Mouse (Mus musculus): Measurements from ENCODE around the gene Afm.

The Afm gene

DNA sequence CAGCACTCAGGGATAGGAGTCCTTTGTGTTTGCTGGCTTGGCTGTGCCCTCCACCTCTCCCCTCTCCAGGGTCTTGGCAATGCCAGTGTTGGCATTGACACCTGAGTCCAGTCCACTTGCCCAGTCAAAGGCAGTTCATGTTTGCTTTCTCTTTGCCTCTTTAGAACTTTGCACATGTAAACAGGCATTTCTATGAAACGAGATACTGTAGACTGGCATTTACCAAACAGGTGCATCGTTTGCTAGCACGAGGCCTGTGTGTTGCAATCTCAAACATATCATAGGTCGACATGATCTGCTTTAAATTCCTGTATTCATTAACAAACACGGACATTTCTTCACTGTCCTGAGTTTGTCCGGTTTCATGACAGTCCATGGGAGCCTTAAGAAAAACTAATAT, 42.0 kb downstream of the Afm start, which contains the start of gene 5830473C10Rik:
Gene 5830473C10Rik, plus strand, starts transcription at position 365 of the 400 bp plus-strand sequence.
- no peak for DNase-seq

DNA sequence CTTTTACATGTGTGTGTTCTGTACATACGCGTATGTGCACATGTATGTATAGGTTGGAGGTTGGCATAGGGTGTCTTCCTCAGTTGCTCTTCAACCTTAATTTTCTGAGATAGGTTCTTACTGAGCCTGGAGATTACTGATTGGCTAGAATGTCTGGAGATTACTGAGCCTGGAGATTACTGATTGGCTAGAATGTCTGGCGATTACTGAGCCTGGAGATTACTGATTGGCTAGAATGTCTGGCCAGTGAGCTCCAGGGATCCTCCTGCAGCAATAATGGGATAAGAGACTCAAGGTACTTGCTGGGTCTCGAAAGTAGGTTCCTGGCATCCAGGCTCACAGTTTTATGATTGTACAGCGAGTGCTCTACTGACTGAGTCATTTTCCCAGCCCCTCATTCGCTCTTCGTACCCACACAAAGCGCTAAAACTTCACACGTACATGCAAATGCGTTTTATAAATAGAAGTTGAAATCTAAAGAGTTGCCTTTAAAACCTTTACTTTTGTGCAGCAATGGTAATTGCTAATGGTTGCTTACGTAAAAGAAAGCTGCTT, 43.1 kb downstream of the Afm start:
- DNase-seq: no peak

DNA sequence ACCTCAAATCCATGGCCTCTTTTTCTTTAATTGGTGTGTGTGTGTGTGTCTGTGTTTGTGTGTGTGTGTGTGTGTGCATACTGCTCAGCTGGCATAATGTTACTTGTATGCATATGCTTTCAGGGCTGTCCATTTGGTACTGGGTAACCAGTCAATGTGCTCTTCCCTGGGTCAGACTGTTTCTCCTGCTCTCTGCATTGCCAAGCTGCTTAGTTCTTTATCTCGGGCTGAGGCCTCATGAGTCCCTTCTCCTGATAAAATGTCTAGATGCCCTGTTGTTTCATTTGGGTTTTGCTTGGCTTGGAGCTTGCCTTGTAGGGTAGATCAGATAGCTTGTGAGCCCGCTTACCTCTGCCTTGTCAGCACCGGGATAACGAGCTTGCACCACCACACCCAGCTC, 44.1 kb downstream of the Afm start:
- no peak for DNase-seq

DNA sequence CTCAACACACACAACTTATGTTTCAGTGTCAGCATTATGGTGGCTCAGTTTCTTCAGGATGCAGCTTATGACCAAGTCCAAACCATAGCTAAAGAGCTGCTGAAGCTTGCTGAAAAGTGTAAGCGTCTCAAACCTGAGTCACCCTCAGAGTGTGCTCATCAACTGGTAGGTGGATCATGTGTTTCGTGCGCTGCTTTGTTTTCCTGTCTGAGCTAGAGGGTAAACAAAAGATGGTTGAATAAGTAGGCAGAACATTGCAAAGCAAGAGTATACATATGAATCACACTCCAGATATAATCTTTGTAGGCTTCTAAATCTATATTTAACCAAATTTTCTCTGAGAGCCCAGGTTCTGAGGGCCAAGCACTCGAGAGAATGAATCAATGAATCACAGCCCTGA, 45.4 kb downstream of the Afm start:
- DNase-seq: no peak

DNA sequence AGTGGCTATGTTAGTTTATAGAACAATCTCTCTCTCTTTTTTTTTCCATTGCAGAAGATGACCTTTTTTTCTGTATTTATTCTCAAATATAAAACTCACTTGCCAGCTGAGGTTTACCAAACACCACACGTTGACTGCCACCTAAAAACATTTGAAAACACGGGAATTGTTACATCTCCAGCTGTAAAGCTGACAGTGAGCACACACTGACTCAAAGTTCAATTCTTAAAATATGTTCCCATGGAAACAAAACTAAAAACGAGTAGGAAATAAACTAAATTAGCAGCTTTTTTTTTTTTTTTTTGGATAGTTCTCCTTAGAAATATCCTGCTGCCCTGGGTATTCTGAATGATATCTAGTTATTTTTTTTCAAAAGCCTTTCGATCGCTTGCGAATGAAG, 46.5 kb downstream of the Afm start:
- DNase-seq: no peak

DNA sequence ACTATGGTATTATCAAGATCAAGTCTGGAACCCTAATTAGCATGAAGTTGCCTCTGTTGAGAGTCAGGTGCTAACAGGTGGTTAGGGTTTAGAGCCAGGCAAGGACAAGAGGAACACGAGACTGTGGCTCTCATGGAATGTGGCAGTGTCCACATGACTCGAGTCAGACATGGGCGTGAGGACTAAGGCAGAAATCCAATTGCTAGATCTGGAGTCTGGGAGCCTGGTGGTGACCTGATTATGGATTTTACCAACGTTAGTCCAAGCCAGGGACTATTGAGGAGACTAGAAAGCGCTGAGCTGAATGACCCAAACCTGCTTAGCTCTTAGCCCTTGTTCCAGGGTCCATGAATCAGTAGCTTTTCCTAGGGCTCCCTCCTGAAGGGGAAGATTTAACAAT, 49.1 kb downstream of the Afm start:
- no peak for DNase-seq

DNA sequence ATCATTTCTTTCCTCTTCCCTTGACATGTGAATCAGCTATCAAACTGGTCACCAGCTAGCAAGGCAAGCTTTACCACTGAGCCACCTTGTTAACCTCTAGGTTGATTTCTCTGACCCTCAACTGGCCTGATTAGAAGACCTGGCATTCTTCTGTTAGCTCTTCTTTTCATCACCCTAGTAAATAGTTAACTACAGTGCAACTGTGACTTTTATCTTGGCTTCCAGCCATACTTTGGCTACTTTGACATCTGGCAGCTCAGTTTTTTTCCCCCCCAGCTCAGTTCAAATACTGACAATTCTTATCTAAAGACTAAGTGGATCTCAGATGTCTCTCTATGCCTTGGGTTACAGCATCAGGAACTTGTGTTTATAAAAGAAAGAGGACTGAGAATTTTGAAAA, 49.6 kb downstream of the Afm start:
- DNase-seq: no peak

DNA sequence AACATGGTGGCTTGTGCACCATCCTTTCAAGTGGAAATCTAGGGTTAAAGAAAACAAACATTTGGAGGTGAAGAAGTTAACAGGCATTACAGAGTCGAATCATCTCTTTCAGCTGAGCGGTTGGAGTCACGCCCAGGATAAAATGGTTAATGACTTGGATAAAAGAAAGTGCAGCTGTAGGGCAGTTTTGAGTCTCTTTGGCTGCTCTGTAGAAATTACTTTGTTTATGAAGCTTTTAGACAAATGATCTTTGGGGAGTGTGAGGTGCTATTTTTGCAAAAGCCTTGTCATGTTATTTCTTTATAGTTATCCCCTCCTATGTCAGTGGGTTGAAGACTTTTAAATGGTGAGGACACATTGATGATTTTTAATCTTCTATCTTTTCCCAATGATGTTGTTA, 52.5 kb downstream of the Afm start:
- no peak for DNase-seq

DNA sequence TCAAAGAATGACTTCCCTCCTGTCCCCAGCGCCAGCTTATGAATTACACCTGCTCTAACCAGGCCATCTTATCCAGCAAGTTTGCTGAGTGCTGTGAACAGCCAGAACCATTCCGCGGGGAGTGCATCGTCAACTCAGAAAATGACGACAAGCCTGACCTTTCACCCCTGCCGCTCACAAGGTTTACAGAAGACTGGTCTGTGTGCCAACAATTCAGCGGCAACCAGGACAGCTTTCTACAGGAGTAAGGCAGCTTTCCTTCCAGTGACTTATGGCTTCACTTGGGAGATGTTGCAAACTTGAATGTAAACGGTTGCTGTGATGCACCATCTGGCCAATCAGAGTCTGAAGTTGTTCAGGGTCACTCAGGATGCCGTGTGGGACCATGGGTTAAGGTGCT, 59.0 kb downstream of the Afm start:
- DNase-seq: no peak

DNA sequence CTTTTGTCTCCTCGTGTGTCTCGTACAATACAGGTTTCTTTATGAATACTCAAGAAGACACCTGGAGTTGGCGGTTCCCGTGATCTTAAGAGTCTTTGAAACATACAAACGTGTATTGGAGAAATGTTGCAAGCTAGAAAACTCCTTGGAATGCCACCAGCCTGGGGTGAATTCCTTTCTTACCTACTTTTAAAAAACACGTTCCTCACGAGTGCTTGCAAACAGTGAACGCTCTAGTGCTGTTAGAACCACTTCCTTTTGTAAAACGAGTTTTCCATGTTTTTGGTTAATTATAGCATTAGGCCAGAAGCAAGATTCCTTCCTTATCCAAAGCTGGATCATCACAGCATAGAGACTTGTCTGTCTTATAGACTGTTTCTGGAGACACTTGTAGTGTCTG, 60.8 kb downstream of the Afm start:
- DNase-seq: no peak

DNA sequence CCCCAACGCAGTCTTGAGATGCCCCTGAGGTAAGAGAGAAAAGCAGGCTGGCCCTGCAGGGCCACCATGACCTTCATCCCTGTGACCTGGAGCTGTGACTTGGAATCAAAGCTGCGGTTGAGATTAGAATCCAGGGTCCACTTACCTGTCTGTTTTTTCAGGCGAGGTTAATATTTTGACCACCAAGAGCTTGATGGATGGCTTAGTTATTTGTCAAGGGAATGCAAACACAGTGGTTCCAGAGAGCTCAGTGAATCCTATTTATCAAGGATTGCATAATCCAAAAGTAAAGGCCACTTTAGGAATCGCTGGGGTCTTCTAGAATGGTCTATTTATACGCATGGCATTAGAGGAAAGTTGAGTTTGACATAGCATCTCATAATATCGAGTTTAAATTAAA, 63.4 kb downstream of the Afm start:
- no peak for DNase-seq

DNA sequence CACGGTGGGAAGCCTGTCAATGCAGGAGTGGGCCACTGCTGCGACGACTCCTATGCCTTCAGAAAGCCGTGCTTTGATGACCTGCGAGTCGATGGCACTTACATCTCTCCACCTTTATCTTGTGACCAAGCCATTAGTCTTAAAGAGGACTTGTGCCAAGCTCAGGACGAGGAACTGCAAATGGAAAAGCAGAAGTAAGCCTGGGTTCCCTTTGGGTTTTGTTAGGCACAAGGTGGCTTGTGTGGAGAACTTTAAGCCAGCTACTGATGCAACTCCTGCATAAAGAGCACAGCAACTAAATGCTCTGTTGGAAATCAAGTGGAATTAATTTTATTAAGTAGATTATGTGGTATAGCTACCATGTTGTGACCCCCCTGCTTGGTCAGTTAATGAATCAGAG, 66.1 kb downstream of the Afm start:
- DNase-seq: no peak

DNA sequence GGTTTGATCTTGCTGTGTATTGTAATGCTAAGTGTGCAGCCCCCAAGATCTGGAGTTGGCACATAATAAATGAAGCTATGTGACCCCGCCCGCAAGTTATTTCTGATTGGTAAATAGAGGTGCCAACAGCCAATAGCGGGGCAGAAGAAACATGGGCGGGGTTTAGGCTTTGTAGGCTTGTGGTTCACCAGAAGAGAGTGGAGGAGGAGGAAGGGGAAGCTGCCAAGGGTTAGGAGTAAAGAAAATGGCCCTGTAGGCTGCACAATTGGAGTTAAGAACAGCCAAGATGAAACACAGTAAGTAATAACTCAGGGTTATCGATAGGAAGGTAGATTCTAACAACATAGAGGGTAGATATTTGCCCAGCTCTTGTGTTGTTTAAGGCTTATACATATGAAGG, 67.8 kb downstream of the Afm start:
- no peak for DNase-seq

DNA sequence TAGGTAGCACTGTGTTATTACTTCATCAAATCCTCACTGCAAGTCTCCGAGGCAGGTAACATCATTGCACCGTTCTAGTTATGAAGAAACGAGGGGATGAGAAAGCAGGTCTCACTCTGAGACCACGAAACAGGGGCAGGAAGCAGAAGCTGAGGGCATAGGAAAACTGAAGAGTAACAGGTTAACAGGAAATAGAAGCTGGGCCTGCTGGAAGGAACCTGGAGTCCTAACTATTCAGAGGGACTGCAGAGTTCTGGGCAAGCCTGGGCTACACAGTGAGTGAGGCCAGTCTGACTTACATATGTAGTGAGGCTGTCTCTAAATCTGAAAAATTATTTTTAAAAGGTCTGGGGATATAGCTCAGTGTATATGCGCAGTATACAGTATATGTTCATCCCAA, 69.4 kb downstream of the Afm start:
- no peak for DNase-seq

DNA sequence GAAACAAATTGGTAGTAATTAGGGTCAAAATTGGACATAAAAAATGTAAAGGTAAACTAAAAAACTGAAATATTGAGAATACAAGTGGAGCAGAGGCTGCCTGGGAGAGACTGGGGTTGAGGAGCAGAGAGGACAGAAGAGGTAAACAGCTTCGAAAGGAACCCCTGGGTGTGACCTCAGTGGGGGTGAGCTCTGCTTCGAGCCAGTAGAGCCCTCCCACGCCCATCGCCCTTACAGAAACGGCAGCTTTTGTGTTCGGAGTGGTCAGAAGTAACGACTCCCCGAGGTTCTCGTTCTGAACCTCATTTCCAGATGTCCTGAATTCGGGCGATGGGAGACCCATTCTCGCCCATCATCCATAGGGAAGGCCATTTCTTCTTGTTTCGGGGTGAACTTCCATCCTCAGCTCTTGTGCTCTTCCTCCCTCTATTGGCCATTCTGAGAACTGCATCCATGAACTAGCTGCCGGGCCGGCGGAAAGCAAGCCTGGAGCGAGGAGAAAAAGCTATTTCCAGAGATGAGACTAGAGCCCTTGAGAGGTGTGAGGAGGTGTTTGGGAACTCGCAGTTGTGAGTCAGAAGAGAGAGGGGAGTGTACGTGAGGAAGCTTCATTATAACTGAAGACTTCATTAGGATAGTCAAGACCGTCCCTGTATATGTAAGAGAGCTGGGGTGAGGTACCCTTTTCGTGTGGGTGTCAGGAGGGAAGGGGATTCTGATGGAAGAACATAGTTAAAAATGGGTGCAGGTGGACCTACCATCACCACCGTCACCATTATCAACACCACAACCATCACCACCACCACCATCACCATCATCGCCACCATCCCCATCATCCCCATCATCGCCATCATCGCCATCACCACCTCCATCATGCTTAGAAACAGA, 70.2 kb downstream of the Afm start:
- DNase-seq: peak; percentile 77

DNA sequence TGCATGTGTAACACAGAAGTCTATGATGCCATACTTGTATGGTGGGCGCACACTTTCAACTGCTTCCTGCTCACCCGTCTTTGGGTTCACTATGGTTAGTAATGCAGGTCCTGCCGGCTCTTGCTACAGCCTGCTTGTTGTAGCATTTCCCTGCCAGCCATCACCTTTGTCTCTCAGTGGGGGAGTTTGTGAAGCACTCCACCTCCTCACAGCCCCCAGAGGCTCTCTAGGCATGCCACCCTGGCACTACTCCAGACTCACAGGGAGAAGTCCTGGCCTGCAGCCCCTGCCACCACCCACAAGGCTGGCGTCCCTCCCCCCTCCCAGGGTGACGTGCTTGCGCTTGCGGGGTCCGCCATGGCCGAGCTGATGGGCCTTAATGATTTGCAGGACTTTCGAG, 71.9 kb downstream of the Afm start:
- DNase-seq: no peak

DNA sequence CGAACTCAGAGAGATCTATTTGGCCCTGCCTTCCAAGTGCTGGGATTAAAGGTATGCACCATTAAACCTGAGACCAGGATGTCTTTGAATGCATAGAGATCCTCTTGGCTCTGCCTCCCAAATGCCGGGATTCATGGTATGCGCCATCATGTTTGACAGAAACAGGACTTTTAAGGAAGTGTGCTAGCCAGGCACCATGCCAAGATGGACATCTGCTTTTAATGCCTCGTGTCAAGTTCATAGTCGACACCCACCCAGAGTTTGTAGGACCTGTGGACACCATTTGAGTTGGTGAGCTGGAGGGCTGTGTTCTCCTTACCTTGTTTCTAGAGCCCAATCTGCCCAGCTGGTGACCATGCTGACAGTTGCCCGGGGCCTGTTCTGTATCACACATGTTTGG, 73.2 kb downstream of the Afm start:
- no peak for DNase-seq

DNA sequence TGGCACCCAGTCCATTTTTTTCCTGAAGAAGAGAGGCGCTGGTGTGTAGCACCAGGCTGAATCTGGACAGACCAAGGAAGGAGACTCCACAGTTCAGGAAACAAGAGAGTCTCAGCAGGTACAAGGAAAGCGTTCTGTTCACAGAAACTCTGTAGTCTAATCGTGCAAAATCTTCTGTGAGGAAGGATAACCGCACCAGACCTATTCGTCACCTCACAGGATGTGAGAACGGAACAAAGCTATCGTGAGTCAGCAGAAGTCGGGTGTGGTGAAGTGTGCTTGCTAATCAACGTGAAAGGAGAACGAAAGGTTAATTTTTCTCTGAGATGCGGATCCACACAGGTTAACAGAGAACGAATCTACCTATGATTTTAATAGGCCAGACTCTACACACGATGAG, 76.2 kb downstream of the Afm start:
- DNase-seq: no peak

DNA sequence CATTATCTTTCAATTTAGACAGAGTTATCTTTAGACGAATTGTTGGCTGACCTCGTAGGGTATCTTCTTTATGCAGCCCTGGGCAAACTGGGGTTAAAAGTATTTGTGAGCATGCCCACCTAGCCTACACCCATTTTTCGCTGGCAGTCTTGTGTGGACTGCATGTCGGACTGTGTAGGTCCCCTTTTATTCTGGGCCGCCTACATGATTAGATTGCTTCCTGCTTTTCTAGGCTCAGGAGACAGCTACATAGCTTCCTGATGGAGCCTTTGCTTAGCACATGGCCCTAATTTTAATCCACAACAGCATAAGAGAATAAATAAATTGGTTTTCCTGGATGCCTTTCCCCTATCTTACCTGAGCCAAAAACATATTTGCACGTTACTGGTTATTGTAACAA, 77.4 kb downstream of the Afm start:
- no peak for DNase-seq

DNA sequence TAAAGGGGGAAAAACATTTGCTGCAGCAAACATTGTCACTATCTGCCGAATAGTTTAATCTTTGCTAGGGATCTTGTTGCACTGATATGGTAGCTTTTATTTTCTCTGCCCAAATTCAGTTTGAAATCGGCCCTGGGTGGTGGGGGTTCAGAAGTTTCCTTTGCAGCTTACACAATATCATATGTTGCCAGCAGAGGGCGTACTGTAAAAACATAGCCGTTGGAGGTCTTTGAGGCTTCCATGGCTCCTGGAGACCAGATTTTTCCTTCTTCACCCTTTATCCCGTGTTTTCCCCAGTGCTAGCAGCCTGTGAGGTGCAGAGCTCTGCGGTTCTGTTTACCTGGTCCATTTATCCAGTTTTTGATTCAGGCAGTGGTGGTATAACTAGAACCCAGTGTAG, 82.7 kb downstream of the Afm start:
- peak; percentile 73 for DNase-seq
